Mouse (Mus musculus): ENCODE results near the gene Obp2a. TPM values are rescaled to one million over a fixed set of nuclear protein-coding genes. Genes with fewer than 3 reads are reported as not detected.
"Not testable (repeated sequence)": the region's sequence is repeated elsewhere in the genome, so short reads cannot be mapped to it uniquely, and the experiment has no call there.

The Obp2a gene
- polyA plus RNA-seq (2014; fragmentation: Nextera tagmentation; extraction: Ambion mirVana) = not detected in 2 replicates

- WGBS = 78% methylated on average over 3 of the region's 3 CpGs
- ATAC-seq (ENCODE audit: low FRiP score) = not testable (repeated sequence)
These were observed at the start of gene Obp2a for GRCm38 (mm10) chr2:25699743-25700142. Gene Obp2a (plus strand): TSS chr2:25700043.

GRCm38 (mm10) chr2:25652902-25653301, 46.9 kb upstream of the Obp2a start, which contains the start of gene Lcn8:
Gene Lcn8 (plus strand): TSS chr2:25653120.
- Histone ChIP-seq H3K9ac (no peak within 1 kb of the TSS), H3K4me1 (replicated peaks; ENCODE audit: control insufficient read depth, insufficient read depth, low read length) (no peaks in the 10 kb centered on the region), H3K9me3 (ENCODE audit: control insufficient read depth, low read length) (no peaks in the 10 kb centered on the region), H3K4me3 (replicated peaks; ENCODE audit: low read length) (no peak within 1 kb of the TSS), H3K27ac (no peak within 1 kb of the TSS), H3K27me3 (ENCODE audit: control insufficient read depth, insufficient read depth, low read length) (no peaks in the 10 kb centered on the region), H3K4me2 (replicated peaks) (no peak within 1 kb of the TSS), H3K36me3 (replicated peaks; ENCODE audit: control insufficient read depth, insufficient read depth) (no peaks in the 10 kb centered on the region)
- 71% methylated on average over 2 of the region's 2 CpGs for WGBS
- no peak for ATAC-seq (ENCODE audit: low FRiP score)
- DNase-seq (ENCODE audit: low spot score) = no peak

More at GRCm38 (mm10) chr2:25699743-25700142, at the start of gene Obp2a:
- H3K9ac ChIP-seq; H3K4me2 ChIP-seq (replicated peaks); H3K36me3 ChIP-seq (replicated peaks; ENCODE audit: control insufficient read depth, insufficient read depth); H3K4me1 ChIP-seq (replicated peaks; ENCODE audit: control insufficient read depth, insufficient read depth, low read length); H3K27ac ChIP-seq; H3K27me3 ChIP-seq (ENCODE audit: control insufficient read depth, insufficient read depth, low read length); H3K4me3 ChIP-seq (replicated peaks; ENCODE audit: low read length); H3K9me3 ChIP-seq (ENCODE audit: control insufficient read depth, low read length); DNase-seq (ENCODE audit: low spot score): not testable (repeated sequence)

- Histone ChIP-seq H3K4me1 (replicated peaks; ENCODE audit: control insufficient read depth, insufficient read depth, low read length) (no peaks in the 10 kb centered on the region), H3K9ac (no peak overlapping the region), H3K36me3 (replicated peaks; ENCODE audit: control insufficient read depth, insufficient read depth) (no peaks in the 10 kb centered on the region), H3K9me3 (ENCODE audit: control insufficient read depth, low read length) (no peaks in the 10 kb centered on the region), H3K4me3 (replicated peaks; ENCODE audit: low read length) (no peak overlapping the region), H3K27ac (no peak overlapping the region), H3K27me3 (ENCODE audit: control insufficient read depth, insufficient read depth, low read length) (no peaks in the 10 kb centered on the region), H3K4me2 (replicated peaks) (no peak overlapping the region)
- ATAC-seq (ENCODE audit: low FRiP score) = no peak
- DNase-seq (ENCODE audit: low spot score) = no peak
- WGBS = 71% methylated on average over 1 of the region's 1 CpGs
These were observed 45.3 kb upstream of the Obp2a start for GRCm38 (mm10) chr2:25654502-25654901.

DNA sequence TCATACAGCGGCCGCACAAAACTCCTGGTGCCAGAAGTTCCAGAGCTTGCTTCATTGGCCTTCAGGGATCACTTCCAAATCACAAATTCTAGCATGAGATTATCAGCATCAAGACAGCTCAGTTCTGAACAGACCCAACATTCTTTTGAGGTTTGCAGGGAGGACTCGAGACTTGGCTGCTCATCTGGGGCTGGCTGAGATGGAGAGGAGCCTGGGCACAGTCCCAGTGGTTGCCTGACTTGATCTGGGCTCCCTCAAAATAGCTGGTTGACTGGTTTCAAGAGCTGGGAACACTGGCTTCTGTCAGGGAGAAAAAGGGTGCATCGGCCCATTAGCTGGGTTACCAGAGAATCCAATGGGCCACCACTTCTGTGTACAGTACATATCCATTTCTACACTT, 43.2 kb upstream of the Obp2a start:
- Histone ChIP-seq H3K9me3 (ENCODE audit: control insufficient read depth, low read length) (no peaks in the 10 kb centered on the region), H3K9ac (no peak overlapping the region), H3K4me1 (replicated peaks; ENCODE audit: control insufficient read depth, insufficient read depth, low read length) (no peaks in the 10 kb centered on the region), H3K4me2 (replicated peaks) (no peak overlapping the region), H3K27ac (no peak overlapping the region), H3K36me3 (replicated peaks; ENCODE audit: control insufficient read depth, insufficient read depth) (no peaks in the 10 kb centered on the region), H3K27me3 (ENCODE audit: control insufficient read depth, insufficient read depth, low read length) (no peaks in the 10 kb centered on the region), H3K4me3 (replicated peaks; ENCODE audit: low read length) (no peak overlapping the region)
- WGBS = 87% methylated on average over 4 of the region's 4 CpGs
- ATAC-seq (ENCODE audit: low FRiP score) (no peak), DNase-seq (ENCODE audit: low spot score) (no peak)

DNA sequence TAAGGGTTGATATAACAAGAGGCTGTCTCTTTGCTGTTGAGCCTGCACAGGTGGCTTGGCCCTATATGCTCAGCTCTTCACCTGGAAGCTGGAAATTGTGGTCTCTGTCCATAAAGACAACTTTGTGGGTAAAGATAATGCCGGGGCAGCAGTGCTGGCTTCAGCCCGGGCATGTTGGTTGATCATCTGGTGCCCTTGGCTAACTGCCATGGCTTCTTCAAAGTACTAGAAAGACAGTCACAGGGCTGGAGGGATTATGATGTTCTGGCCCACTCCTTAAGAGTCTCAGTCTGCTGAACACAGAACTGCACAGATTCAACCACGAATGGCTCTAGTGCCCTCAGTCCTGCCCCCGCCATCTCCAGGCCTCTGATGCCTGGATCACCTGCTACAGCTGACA, 42.6 kb upstream of the Obp2a start:
- WGBS = 89% methylated on average over 4 of the region's 4 CpGs
- no peaks in the 10 kb centered on the region for H3K27me3 ChIP-seq (ENCODE audit: control insufficient read depth, insufficient read depth, low read length)
- no peak overlapping the region for H3K9ac ChIP-seq
- H3K4me2 ChIP-seq (replicated peaks) = no peak overlapping the region
- H3K27ac ChIP-seq = no peak overlapping the region
- H3K4me3 ChIP-seq (replicated peaks; ENCODE audit: low read length) = no peak overlapping the region
- ATAC-seq (ENCODE audit: low FRiP score) (no peak), DNase-seq (ENCODE audit: low spot score) (no peak)
- no peaks in the 10 kb centered on the region for H3K4me1 ChIP-seq (replicated peaks; ENCODE audit: control insufficient read depth, insufficient read depth, low read length)
- no peaks in the 10 kb centered on the region for H3K9me3 ChIP-seq (ENCODE audit: control insufficient read depth, low read length)
- no peaks in the 10 kb centered on the region for H3K36me3 ChIP-seq (replicated peaks; ENCODE audit: control insufficient read depth, insufficient read depth)

DNA sequence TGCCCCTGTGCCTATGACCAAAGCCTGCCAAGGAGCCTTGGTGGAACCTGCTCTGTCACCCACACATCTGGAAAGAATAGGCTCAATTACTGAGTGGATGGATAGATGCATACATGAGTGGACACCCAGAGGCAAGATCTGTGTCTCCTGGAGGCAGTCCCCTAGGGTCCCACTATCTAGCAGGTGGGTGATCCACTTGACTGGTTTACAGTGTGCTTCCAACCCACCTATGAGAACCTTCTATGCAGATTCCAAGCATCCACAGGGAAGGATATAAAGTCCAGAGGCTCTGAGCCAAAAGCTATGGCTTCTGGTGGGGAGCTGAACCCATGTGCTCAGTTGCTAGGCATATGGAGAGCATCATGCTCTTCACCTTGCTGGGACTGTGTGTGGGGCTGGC, 42.2 kb upstream of the Obp2a start, which contains the start of gene Lcn5:
TSS of gene Lcn5 (plus strand) at position 301 of the 400 bp plus-strand sequence.
- Histone ChIP-seq H3K36me3 (replicated peaks; ENCODE audit: control insufficient read depth, insufficient read depth) (no peaks in the 10 kb centered on the region), H3K4me3 (replicated peaks; ENCODE audit: low read length) (no peak within 1 kb of the TSS), H3K4me1 (replicated peaks; ENCODE audit: control insufficient read depth, insufficient read depth, low read length) (no peaks in the 10 kb centered on the region), H3K9me3 (ENCODE audit: control insufficient read depth, low read length) (no peaks in the 10 kb centered on the region), H3K9ac (no peak within 1 kb of the TSS), H3K27ac (no peak within 1 kb of the TSS), H3K4me2 (replicated peaks) (no peak within 1 kb of the TSS), H3K27me3 (ENCODE audit: control insufficient read depth, insufficient read depth, low read length) (no peaks in the 10 kb centered on the region)
- ATAC-seq (ENCODE audit: low FRiP score) = no peak
- no peak for DNase-seq (ENCODE audit: low spot score)

DNA sequence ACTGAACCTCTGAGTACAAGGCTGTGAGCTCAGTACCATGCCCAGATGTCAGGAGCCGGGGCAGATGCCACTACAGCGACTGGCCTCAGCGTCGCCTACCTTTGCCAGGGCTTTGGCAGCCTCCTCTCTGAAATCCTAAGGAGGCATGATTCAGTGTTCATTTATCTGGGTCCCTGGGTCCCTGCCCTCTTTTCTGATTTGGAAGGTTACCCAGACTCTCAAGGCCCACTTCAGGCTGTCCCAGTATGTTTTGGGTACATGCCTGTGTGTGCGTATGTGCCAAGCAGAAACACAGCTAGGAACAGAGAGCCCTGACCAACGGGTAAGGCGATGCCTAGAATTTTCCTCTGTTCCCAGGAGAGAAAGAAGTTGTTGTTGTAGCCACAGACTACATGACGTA, 39.6 kb upstream of the Obp2a start:
- Histone ChIP-seq H3K27me3 (ENCODE audit: control insufficient read depth, insufficient read depth, low read length) (no peaks in the 10 kb centered on the region), H3K4me1 (replicated peaks; ENCODE audit: control insufficient read depth, insufficient read depth, low read length) (no peaks in the 10 kb centered on the region), H3K27ac (no peak overlapping the region), H3K4me3 (replicated peaks; ENCODE audit: low read length) (no peak overlapping the region), H3K9me3 (ENCODE audit: control insufficient read depth, low read length) (no peaks in the 10 kb centered on the region), H3K4me2 (replicated peaks) (no peak overlapping the region), H3K9ac (no peak overlapping the region), H3K36me3 (replicated peaks; ENCODE audit: control insufficient read depth, insufficient read depth) (no peaks in the 10 kb centered on the region)
- DNase-seq (ENCODE audit: low spot score) (no peak), ATAC-seq (ENCODE audit: low FRiP score) (no peak)
- 91% methylated on average over 8 of the region's 8 CpGs for WGBS

- Histone ChIP-seq H3K4me2 (replicated peaks) (no peak overlapping the region), H3K4me1 (replicated peaks; ENCODE audit: control insufficient read depth, insufficient read depth, low read length) (no peaks in the 10 kb centered on the region), H3K9me3 (ENCODE audit: control insufficient read depth, low read length) (no peaks in the 10 kb centered on the region), H3K27ac (no peak overlapping the region), H3K27me3 (ENCODE audit: control insufficient read depth, insufficient read depth, low read length) (no peaks in the 10 kb centered on the region), H3K4me3 (replicated peaks; ENCODE audit: low read length) (no peak overlapping the region), H3K9ac (no peak overlapping the region), H3K36me3 (replicated peaks; ENCODE audit: control insufficient read depth, insufficient read depth) (no peaks in the 10 kb centered on the region)
- ATAC-seq (ENCODE audit: low FRiP score) (no peak), DNase-seq (ENCODE audit: low spot score) (no peak)
- WGBS = 82% methylated on average over 6 of the region's 6 CpGs
These were observed 38.4 kb upstream of the Obp2a start for GRCm38 (mm10) chr2:25661245-25661970.

- no peaks in the 10 kb centered on the region for H3K9me3 ChIP-seq (ENCODE audit: control insufficient read depth, low read length)
- no peak for ATAC-seq (ENCODE audit: low FRiP score)
- 73% methylated on average over 1 of the region's 1 CpGs for WGBS
- no peak overlapping the region for H3K9ac ChIP-seq
- no peaks in the 10 kb centered on the region for H3K4me1 ChIP-seq (replicated peaks; ENCODE audit: control insufficient read depth, insufficient read depth, low read length)
- H3K4me3 ChIP-seq (replicated peaks; ENCODE audit: low read length) = no peak overlapping the region
- H3K36me3 ChIP-seq (replicated peaks; ENCODE audit: control insufficient read depth, insufficient read depth) = no peaks in the 10 kb centered on the region
- no peaks in the 10 kb centered on the region for H3K27me3 ChIP-seq (ENCODE audit: control insufficient read depth, insufficient read depth, low read length)
- no peak overlapping the region for H3K27ac ChIP-seq
- DNase-seq (ENCODE audit: low spot score) = peak; percentile 44
- H3K4me2 ChIP-seq (replicated peaks) = no peak overlapping the region
These were observed 36.3 kb upstream of the Obp2a start for GRCm38 (mm10) chr2:25663511-25663910.

DNA sequence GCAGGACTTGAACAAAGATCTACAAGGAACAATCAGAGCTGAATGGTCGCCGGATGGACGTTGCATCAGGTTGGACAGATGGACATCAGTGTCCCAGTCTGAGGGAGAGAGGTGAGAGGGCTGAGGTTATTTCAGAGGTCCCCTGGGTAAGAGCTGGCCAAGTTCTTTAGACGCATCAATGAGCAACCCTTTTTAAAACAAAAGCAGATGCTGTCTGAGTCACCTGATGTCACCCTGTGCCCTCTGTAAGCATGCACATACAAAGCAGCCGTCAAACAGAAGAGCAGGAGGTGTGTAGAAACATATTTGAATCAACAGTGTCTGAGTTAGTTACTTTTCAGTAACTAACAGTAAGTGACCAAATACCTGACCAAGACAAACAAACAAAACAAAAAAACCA, 35.7 kb upstream of the Obp2a start:
- no peaks in the 10 kb centered on the region for H3K9me3 ChIP-seq (ENCODE audit: control insufficient read depth, low read length)
- no peak overlapping the region for H3K4me3 ChIP-seq (replicated peaks; ENCODE audit: low read length)
- H3K4me1 ChIP-seq (replicated peaks; ENCODE audit: control insufficient read depth, insufficient read depth, low read length) = no peaks in the 10 kb centered on the region
- H3K36me3 ChIP-seq (replicated peaks; ENCODE audit: control insufficient read depth, insufficient read depth) = no peaks in the 10 kb centered on the region
- H3K27me3 ChIP-seq (ENCODE audit: control insufficient read depth, insufficient read depth, low read length) = no peaks in the 10 kb centered on the region
- H3K27ac ChIP-seq = no peak overlapping the region
- DNase-seq (ENCODE audit: low spot score) (no peak), ATAC-seq (ENCODE audit: low FRiP score) (no peak)
- no peak overlapping the region for H3K4me2 ChIP-seq (replicated peaks)
- H3K9ac ChIP-seq = no peak overlapping the region
- WGBS = 83% methylated on average over 5 of the region's 5 CpGs
